In the genomic region with DNA sequence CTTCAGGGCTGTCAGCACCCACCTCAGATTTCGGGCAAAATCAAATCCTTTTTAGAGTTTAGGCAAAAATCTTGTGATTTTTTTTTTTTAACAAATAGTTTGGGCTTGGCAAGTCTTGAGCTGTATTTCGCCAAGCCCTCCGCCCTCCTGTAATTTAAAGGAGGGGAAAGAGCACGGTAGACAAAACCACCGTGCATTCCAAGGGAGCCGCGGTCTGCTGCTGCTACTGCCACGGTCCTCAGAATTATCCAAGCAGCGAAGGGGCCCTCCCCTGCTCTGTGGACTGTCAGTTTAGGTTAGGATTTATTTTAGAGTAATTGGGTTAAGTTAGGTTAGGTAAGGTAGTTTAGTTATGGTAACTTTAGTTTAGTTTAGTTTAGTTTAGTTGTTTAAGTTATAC, we compare ENCODE assay signal across 25 mouse cellular contexts. TPM values are rescaled to one million over a fixed set of nuclear protein-coding genes. Genes with fewer than 3 reads are reported as not detected.
DNase-seq lines count a peak whose midpoint lies in the region; ATAC-seq and TF ChIP-seq lines count a peak whose summit lies in the region.
"Had no signal": no experiment of that assay in that cellular context is flagged by ENCODE, and none has a peak within 500 bp of the region (broad histone marks: within the 10 kb centered on the region; RNA-seq: fewer than 3 reads in every experiment).

No protein-coding gene starts in this region.

- H3K79me2 ChIP-seq in myocyte (ENCODE audit: control insufficient read depth, insufficient read depth): no peaks in the 10 kb centered on the region

- intact Hi-C loops in heart, postnatal 10 days (cut with DNase I): no loop called here

- no peak overlapping the region for H3ac ChIP-seq in myocyte (ENCODE audit: control insufficient read depth, insufficient read length)

- TF ChIP-seq CTCF in kidney, postnatal 0 days (IDR thresholded peaks at IDR 0.05; ENCODE audit: low read depth): no peak
- no peak for TF ChIP-seq CTCF in forebrain, postnatal 0 days (IDR thresholded peaks at IDR 0.05; ENCODE audit: low read depth)

- no peaks in the 10 kb centered on the region for H3K36me3 ChIP-seq in kidney, postnatal 0 days (ENCODE audit: insufficient read depth, low read length)
- H3K36me3 ChIP-seq in embryonic facial prominence, embryonic 15.5 days: no peaks in the 10 kb centered on the region
- H3K36me3 ChIP-seq in myocyte (ENCODE audit: control insufficient read depth, insufficient read depth): no peaks in the 10 kb centered on the region
- no peaks in the 10 kb centered on the region for H3K36me3 ChIP-seq in forebrain, postnatal 0 days (ENCODE audit: insufficient read depth)
- no peaks in the 10 kb centered on the region for H3K36me3 ChIP-seq in hindbrain, embryonic 11.5 days (ENCODE audit: control insufficient read depth, insufficient read depth, low read length)
- H3K36me3 ChIP-seq: heart, embryonic 13.5 days; hindbrain, embryonic 10.5 days; kidney, embryonic 15.5 days; midbrain, embryonic 12.5 days had no signal

- no peak for TF ChIP-seq POLR2A in myocyte (IDR thresholded peaks at IDR 0.05; ENCODE audit: insufficient read length, low read depth)

- no peak for ATAC-seq in kidney, postnatal 0 days (replicated peaks; ENCODE audit: low FRiP score, low read depth)
- peak; percentile 61; the same call in 1 of the 2 replicates for ATAC-seq in embryonic facial prominence, embryonic 15.5 days (ENCODE audit: insufficient number of reproducible peaks, low FRiP score, low TSS enrichment, low read depth)
- no peak for ATAC-seq in forebrain, postnatal 0 days
- no peak for ATAC-seq in hindbrain, embryonic 11.5 days (ENCODE audit: low FRiP score)
- ATAC-seq: CD4-positive, CD25-positive, alpha-beta regulatory T cell, adult 4 months; forebrain, embryonic 16.5 days; hindbrain, embryonic 16.5 days had no signal

- no peak overlapping the region for H3K4me3 ChIP-seq in kidney, postnatal 0 days (replicated peaks; ENCODE audit: low read depth, low read length)
- H3K4me3 ChIP-seq in embryonic facial prominence, embryonic 15.5 days (replicated peaks): no peak overlapping the region
- no peak overlapping the region for H3K4me3 ChIP-seq in myocyte
- no peak overlapping the region for H3K4me3 ChIP-seq in forebrain, postnatal 0 days (ENCODE audit: low read depth, low read length)
- no peak overlapping the region for H3K4me3 ChIP-seq in hindbrain, embryonic 11.5 days (ENCODE audit: low read depth, low read length)
- H3K4me3 ChIP-seq: heart, embryonic 13.5 days; hindbrain, embryonic 10.5 days; kidney, embryonic 15.5 days; megakaryocyte, embryonic 14.5 days; midbrain, embryonic 12.5 days had no signal

- no peak overlapping the region for H3K4me2 ChIP-seq in kidney, postnatal 0 days (ENCODE audit: low read length)
- H3K4me2 ChIP-seq in embryonic facial prominence, embryonic 15.5 days (replicated peaks): no peak overlapping the region
- H3K4me2 ChIP-seq in myocyte (ENCODE audit: low read depth): peak overlapping the region; percentile 41
- no peak overlapping the region for H3K4me2 ChIP-seq in forebrain, postnatal 0 days (ENCODE audit: low read depth)
- H3K4me2 ChIP-seq in hindbrain, embryonic 11.5 days (replicated peaks; ENCODE audit: low read depth, low read length): no peak overlapping the region
- H3K4me2 ChIP-seq: heart, embryonic 13.5 days; kidney, embryonic 15.5 days; liver, embryonic 11.5 days; midbrain, embryonic 12.5 days had no signal

- 31% methylated on average over 9 of the region's 9 CpGs for WGBS in kidney, postnatal 0 days
- WGBS in embryonic facial prominence, embryonic 15.5 days: 25% methylated on average over 9 of the region's 9 CpGs
- WGBS in forebrain, postnatal 0 days: 46% methylated on average over 9 of the region's 9 CpGs
- WGBS in hindbrain, embryonic 11.5 days: 69% methylated on average over 9 of the region's 9 CpGs

- DNase-seq in kidney, postnatal 0 days (ENCODE audit: low spot score): peak; percentile 7
- DNase-seq in kidney, postnatal 25 days: no peak
- peak; percentile 67 for DNase-seq in NIH3T3 (ENCODE audit: low read depth)
- DNase-seq in heart, postnatal 10 days: no peak
- DNase-seq in forebrain, postnatal 0 days: no peak
- no peak for DNase-seq in hindbrain, embryonic 11.5 days (ENCODE audit: low spot score)
- DNase-seq: adrenal gland, postnatal 10 days; cerebellum, postnatal 14 days; heart, postnatal 14 days; kidney, adult 18-20 months; left cerebral cortex, postnatal 4 days; lung, postnatal 4 days; thymus, adult 18-20 months; thymus, postnatal 36 days had no signal

- H3K9me3 ChIP-seq in kidney, postnatal 0 days (replicated peaks; ENCODE audit: low read length): no peaks in the 10 kb centered on the region
- no peaks in the 10 kb centered on the region for H3K9me3 ChIP-seq in embryonic facial prominence, embryonic 15.5 days (replicated peaks)
- no peaks in the 10 kb centered on the region for H3K9me3 ChIP-seq in forebrain, postnatal 0 days (ENCODE audit: low read length)
- no peaks in the 10 kb centered on the region for H3K9me3 ChIP-seq in hindbrain, embryonic 11.5 days (ENCODE audit: control insufficient read depth, low read length)
- H3K9me3 ChIP-seq: heart, embryonic 13.5 days; kidney, embryonic 15.5 days; midbrain, embryonic 12.5 days had no signal

- no peak overlapping the region for H3K27ac ChIP-seq in kidney, postnatal 0 days
- H3K27ac ChIP-seq in embryonic facial prominence, embryonic 15.5 days (replicated peaks): peak overlapping the region; percentile 80
- no peak overlapping the region for H3K27ac ChIP-seq in forebrain, postnatal 0 days (ENCODE audit: low read depth, low read length)
- no peak overlapping the region for H3K27ac ChIP-seq in hindbrain, embryonic 11.5 days (ENCODE audit: low read depth, low read length)
- H3K27ac ChIP-seq: heart, embryonic 13.5 days; hindbrain, embryonic 10.5 days; kidney, embryonic 15.5 days; midbrain, embryonic 12.5 days had no signal

- H3K4me1 ChIP-seq in kidney, postnatal 0 days (replicated peaks; ENCODE audit: insufficient read depth, low read length): no peaks in the 10 kb centered on the region
- H3K4me1 ChIP-seq in embryonic facial prominence, embryonic 15.5 days: peaks cover 21% of the 10 kb centered on the region
- no peaks in the 10 kb centered on the region for H3K4me1 ChIP-seq in forebrain, postnatal 0 days (ENCODE audit: insufficient read depth)
- H3K4me1 ChIP-seq in hindbrain, embryonic 11.5 days (replicated peaks; ENCODE audit: control insufficient read depth, insufficient read depth, low read length): no peaks in the 10 kb centered on the region
- H3K4me1 ChIP-seq: heart, embryonic 13.5 days; megakaryocyte, embryonic 14.5 days; midbrain, embryonic 12.5 days had no signal

- no peaks in the 10 kb centered on the region for H3K27me3 ChIP-seq in kidney, postnatal 0 days (ENCODE audit: insufficient read depth, low read length)
- H3K27me3 ChIP-seq in embryonic facial prominence, embryonic 15.5 days: no peaks in the 10 kb centered on the region
- no peaks in the 10 kb centered on the region for H3K27me3 ChIP-seq in myocyte (ENCODE audit: control insufficient read depth, insufficient read depth, insufficient read length)
- H3K27me3 ChIP-seq in forebrain, postnatal 0 days (ENCODE audit: insufficient read depth, low read length): no peaks in the 10 kb centered on the region
- no peaks in the 10 kb centered on the region for H3K27me3 ChIP-seq in hindbrain, embryonic 11.5 days (ENCODE audit: control insufficient read depth, insufficient read depth, low read length)
- H3K27me3 ChIP-seq: kidney, embryonic 15.5 days; midbrain, embryonic 12.5 days had no signal

- 0 out of 2 replicates have a peak overlapping the region, but pooled peaks have one; percentile 18 for H3K9ac ChIP-seq in kidney, postnatal 0 days (ENCODE audit: low read depth, low read length)
- no peak overlapping the region for H3K9ac ChIP-seq in embryonic facial prominence, embryonic 15.5 days
- H3K9ac ChIP-seq in forebrain, postnatal 0 days: no peak overlapping the region
- no peak overlapping the region for H3K9ac ChIP-seq in hindbrain, embryonic 11.5 days (ENCODE audit: low read depth, low read length)
- H3K9ac ChIP-seq: heart, embryonic 13.5 days; kidney, embryonic 15.5 days; midbrain, embryonic 12.5 days had no signal

TF ChIP-seq in myocyte, 11 proteins besides CTCF, POLR2A, EP300 and RAD21:
- no peak for TF ChIP-seq REST (IDR thresholded peaks at IDR 0.05; ENCODE audit: insufficient read depth, insufficient read length)
TF ChIP-seq in myocyte: peak in this region for 0.

RNA-seq across cellular contexts. Expression of a gene that starts 16.3 kb away (rescaled TPM):
- 38.7 and 39.8 TPM in 2 replicates for polyA plus RNA-seq in kidney, postnatal 0 days (2015; fragmentation: Nextera tagmentation; extraction: Ambion mirVana)
- polyA plus RNA-seq in embryonic facial prominence, embryonic 15.5 days (2015; fragmentation: Nextera tagmentation; extraction: Ambion mirVana): 93.6 and 95.3 TPM in 2 replicates
- 930 TPM for polyA plus RNA-seq in myocyte (2012; fragmentation: generic; extraction: Trizol)
- total RNA-seq in heart, postnatal 10 days (2021): 100 to 1,000 TPM; 154 to 168 TPM
- total RNA-seq in forebrain, postnatal 0 days (2014; rRNA removed): 132 and 173 TPM in 2 replicates
- polyA plus RNA-seq in forebrain, postnatal 0 days (2015; fragmentation: Nextera tagmentation; extraction: Ambion mirVana): 47.4 and 52.8 TPM in 2 replicates
- polyA plus RNA-seq in hindbrain, embryonic 11.5 days (2014; fragmentation: Nextera tagmentation; extraction: Ambion mirVana): 31.1 and 35.9 TPM in 2 replicates

Comparison
In these comparisons a context has a peak if more than half of its experiments do, and no peak if none do; other contexts are left out.
1. DNase-seq: peak in kidney, postnatal 0 days (single experiment) and NIH3T3 (single experiment); none in kidney, postnatal 25 days (0 of 2), heart, postnatal 10 days (0 of 2), forebrain, postnatal 0 days (single experiment) and hindbrain, embryonic 11.5 days (single experiment).